Mouse (Mus musculus): ENCODE results near the gene Ppp1r1b.

- TF ChIP-seq CTCF (IDR thresholded peaks at IDR 0.05; ENCODE audit: low read depth) (no peak), EP300 (optimal IDR thresholded peaks at IDR 0.05) (no peak)
These were observed 12.8 kb downstream of the Ppp1r1b start for GRCm38 (mm10) chr11:98360866-98361521.
